Mouse (Mus musculus): ENCODE data around the gene Cast.

- TF ChIP-seq MAFK (IDR thresholded peaks at IDR 0.05; ENCODE audit: insufficient read depth, low read depth, low read length): no peak
- TF ChIP-seq ZC3H11A (IDR thresholded peaks at IDR 0.05; ENCODE audit: borderline replicate concordance, low read depth, low read length): no peak
Observed at GRCm38 (mm10) chr13:74719002-74719401, 89.6 kb downstream of the Cast start.
